Mouse (Mus musculus): ENCODE data around the gene Kcnma1. TPM values are rescaled to one million over a fixed set of nuclear protein-coding genes. Genes with fewer than 3 reads are reported as not detected.

Gene Kcnma1
- polyA plus RNA-seq, 1 experiment from 2014 or later, result 22.8 TPM

DNA sequence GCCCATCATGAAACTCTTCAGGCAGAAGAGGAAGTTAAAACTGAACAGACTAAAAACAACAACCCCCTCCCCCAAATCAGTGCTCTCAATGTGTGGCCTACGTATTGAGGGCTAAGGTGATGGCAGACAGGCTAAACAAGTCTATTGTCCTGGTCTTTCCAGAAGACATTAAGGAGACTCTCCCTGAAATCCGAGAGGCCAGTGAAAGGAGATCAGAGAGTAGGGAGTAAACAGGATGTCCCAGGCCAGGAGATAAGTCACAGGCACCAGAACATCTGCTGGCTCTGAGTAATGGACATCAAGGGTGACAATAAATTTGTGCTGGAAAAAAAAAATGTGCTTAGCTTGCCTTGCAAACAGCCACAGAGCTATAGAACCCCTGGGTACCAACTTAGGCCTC lies 522.9 kb downstream of the Kcnma1 start:
- no peaks in the 10 kb centered on the region for H3K9me3 ChIP-seq (ENCODE audit: control insufficient read depth, low read length)
- H3K27ac ChIP-seq, result no peak overlapping the region
- DNase-seq (ENCODE audit: low spot score) (no peak), ATAC-seq (ENCODE audit: low FRiP score) (no peak)
- no peak overlapping the region for H3K4me2 ChIP-seq (replicated peaks)
- WGBS, result 66% methylated on average over 2 of the region's 2 CpGs
- no peaks in the 10 kb centered on the region for H3K27me3 ChIP-seq (ENCODE audit: control insufficient read depth, insufficient read depth, low read length)
- no peaks in the 10 kb centered on the region for H3K4me1 ChIP-seq (replicated peaks; ENCODE audit: control insufficient read depth, insufficient read depth, low read length)
- no peak overlapping the region for H3K9ac ChIP-seq
- no peaks in the 10 kb centered on the region for H3K36me3 ChIP-seq (replicated peaks; ENCODE audit: control insufficient read depth, insufficient read depth)
- H3K4me3 ChIP-seq (replicated peaks; ENCODE audit: low read length), result no peak overlapping the region

DNA sequence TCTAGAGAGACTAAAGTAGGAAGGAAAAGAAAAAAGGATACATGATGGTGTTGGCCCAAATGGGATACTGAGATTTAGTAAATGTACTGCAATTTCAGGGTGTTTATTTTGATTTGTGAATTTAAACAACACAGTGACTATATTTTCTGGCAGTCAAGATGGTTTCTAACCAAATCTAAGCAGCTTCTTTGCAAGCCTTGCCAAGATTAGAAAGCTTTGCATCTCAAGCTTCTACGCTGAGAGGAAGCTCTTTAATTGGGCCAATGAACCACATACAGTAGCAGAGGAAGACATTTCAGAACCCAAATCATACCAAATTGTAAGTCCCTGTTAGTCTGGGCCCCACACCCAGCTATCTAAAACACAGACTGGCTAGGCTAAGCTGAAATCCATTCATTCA lies 527.6 kb downstream of the Kcnma1 start:
- DNase-seq (ENCODE audit: low spot score), result no peak
- no peak for ATAC-seq (ENCODE audit: low FRiP score)
- Histone ChIP-seq H3K4me2 (replicated peaks) (no peak overlapping the region), H3K27ac (no peak overlapping the region), H3K27me3 (ENCODE audit: control insufficient read depth, insufficient read depth, low read length) (no peaks in the 10 kb centered on the region), H3K4me3 (replicated peaks; ENCODE audit: low read length) (no peak overlapping the region), H3K4me1 (replicated peaks; ENCODE audit: control insufficient read depth, insufficient read depth, low read length) (no peaks in the 10 kb centered on the region), H3K36me3 (replicated peaks; ENCODE audit: control insufficient read depth, insufficient read depth) (no peaks in the 10 kb centered on the region), H3K9ac (no peak overlapping the region), H3K9me3 (ENCODE audit: control insufficient read depth, low read length) (no peaks in the 10 kb centered on the region)
- WGBS, result 83% methylated on average over 1 of the region's 1 CpGs

- Histone ChIP-seq H3K4me3 (replicated peaks; ENCODE audit: low read length) (no peak overlapping the region), H3K4me1 (replicated peaks; ENCODE audit: control insufficient read depth, insufficient read depth, low read length) (no peaks in the 10 kb centered on the region), H3K36me3 (replicated peaks; ENCODE audit: control insufficient read depth, insufficient read depth) (no peaks in the 10 kb centered on the region), H3K4me2 (replicated peaks) (no peak overlapping the region), H3K9me3 (ENCODE audit: control insufficient read depth, low read length) (no peaks in the 10 kb centered on the region), H3K9ac (no peak overlapping the region), H3K27me3 (ENCODE audit: control insufficient read depth, insufficient read depth, low read length) (no peaks in the 10 kb centered on the region), H3K27ac (no peak overlapping the region)
- no peak for ATAC-seq (ENCODE audit: low FRiP score)
- no peak for DNase-seq (ENCODE audit: low spot score)
- WGBS, result 80% methylated on average over 7 of the region's 7 CpGs
These were observed 528.3 kb downstream of the Kcnma1 start for GRCm38 (mm10) chr14:23485802-23486500.

- no peaks in the 10 kb centered on the region for H3K9me3 ChIP-seq (ENCODE audit: control insufficient read depth, low read length)
- H3K27ac ChIP-seq, result no peak overlapping the region
- WGBS, result 91% methylated on average over 4 of the region's 4 CpGs
- no peak overlapping the region for H3K4me3 ChIP-seq (replicated peaks; ENCODE audit: low read length)
- no peak for ATAC-seq (ENCODE audit: low FRiP score)
- no peaks in the 10 kb centered on the region for H3K36me3 ChIP-seq (replicated peaks; ENCODE audit: control insufficient read depth, insufficient read depth)
- no peak for DNase-seq (ENCODE audit: low spot score)
- H3K27me3 ChIP-seq (ENCODE audit: control insufficient read depth, insufficient read depth, low read length), result no peaks in the 10 kb centered on the region
- no peaks in the 10 kb centered on the region for H3K4me1 ChIP-seq (replicated peaks; ENCODE audit: control insufficient read depth, insufficient read depth, low read length)
- no peak overlapping the region for H3K9ac ChIP-seq
- no peak overlapping the region for H3K4me2 ChIP-seq (replicated peaks)
These were observed 539.2 kb downstream of the Kcnma1 start for GRCm38 (mm10) chr14:23475129-23475528.

DNA sequence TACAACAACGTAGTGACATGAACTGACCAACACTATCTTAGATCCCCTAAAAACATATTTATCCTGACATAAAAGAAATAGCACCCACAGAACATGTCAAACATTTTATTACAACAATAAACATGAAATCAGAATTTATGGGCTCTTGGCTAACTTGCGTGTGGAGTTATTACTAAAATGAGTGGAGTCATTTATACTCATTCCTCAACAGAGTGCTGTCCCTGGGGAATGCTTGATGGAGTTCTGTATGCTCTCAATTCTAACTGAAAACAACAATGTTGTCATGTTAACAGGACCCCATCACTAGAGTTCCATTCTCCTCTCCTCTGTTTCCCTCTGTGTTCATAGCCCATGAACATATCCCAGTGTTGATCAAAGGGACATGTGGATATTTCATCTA lies 544.2 kb downstream of the Kcnma1 start:
- 85% methylated on average over 2 of the region's 2 CpGs for WGBS

GRCm38 (mm10) chr14:23465135-23465534 lies 549.2 kb downstream of the Kcnma1 start:
- no peak overlapping the region for H3K4me3 ChIP-seq (replicated peaks; ENCODE audit: low read length)
- H3K9ac ChIP-seq, result no peak overlapping the region
- H3K27me3 ChIP-seq (ENCODE audit: control insufficient read depth, insufficient read depth, low read length), result no peaks in the 10 kb centered on the region
- ATAC-seq (ENCODE audit: low FRiP score), result no peak
- H3K27ac ChIP-seq, result no peak overlapping the region
- H3K4me2 ChIP-seq (replicated peaks), result no peak overlapping the region
- no peaks in the 10 kb centered on the region; the same call in 1 of the 2 replicates for H3K4me1 ChIP-seq (replicated peaks; ENCODE audit: control insufficient read depth, insufficient read depth, low read length)
- WGBS, result 72% methylated on average over 2 of the region's 2 CpGs
- no peaks in the 10 kb centered on the region for H3K36me3 ChIP-seq (replicated peaks; ENCODE audit: control insufficient read depth, insufficient read depth)
- no peaks in the 10 kb centered on the region for H3K9me3 ChIP-seq (ENCODE audit: control insufficient read depth, low read length)
- no peak for DNase-seq (ENCODE audit: low spot score)

More for the DNA sequence above, 544.2 kb downstream of the Kcnma1 start:
- no peak overlapping the region for H3K27ac ChIP-seq
- no peak overlapping the region for H3K4me2 ChIP-seq (replicated peaks)
- no peaks in the 10 kb centered on the region for H3K4me1 ChIP-seq (replicated peaks; ENCODE audit: control insufficient read depth, insufficient read depth, low read length)
- no peaks in the 10 kb centered on the region for H3K27me3 ChIP-seq (ENCODE audit: control insufficient read depth, insufficient read depth, low read length)
- no peak for ATAC-seq (ENCODE audit: low FRiP score)
- H3K36me3 ChIP-seq (replicated peaks; ENCODE audit: control insufficient read depth, insufficient read depth), result no peaks in the 10 kb centered on the region
- no peak overlapping the region for H3K4me3 ChIP-seq (replicated peaks; ENCODE audit: low read length)
- DNase-seq (ENCODE audit: low spot score), result no peak
- no peak overlapping the region for H3K9ac ChIP-seq
- H3K9me3 ChIP-seq (ENCODE audit: control insufficient read depth, low read length), result no peaks in the 10 kb centered on the region

GRCm38 (mm10) chr14:23458560-23458959 lies 555.7 kb downstream of the Kcnma1 start:
- Histone ChIP-seq H3K27ac (no peak overlapping the region), H3K27me3 (ENCODE audit: control insufficient read depth, insufficient read depth, low read length) (no peaks in the 10 kb centered on the region), H3K9ac (no peak overlapping the region), H3K4me3 (replicated peaks; ENCODE audit: low read length) (no peak overlapping the region), H3K4me1 (replicated peaks; ENCODE audit: control insufficient read depth, insufficient read depth, low read length) (no peaks in the 10 kb centered on the region; the same call in 1 of the 2 replicates), H3K4me2 (replicated peaks) (no peak overlapping the region), H3K9me3 (ENCODE audit: control insufficient read depth, low read length) (no peaks in the 10 kb centered on the region), H3K36me3 (replicated peaks; ENCODE audit: control insufficient read depth, insufficient read depth) (no peaks in the 10 kb centered on the region)
- ATAC-seq (ENCODE audit: low FRiP score) (no peak), DNase-seq (ENCODE audit: low spot score) (no peak)
- WGBS, result 65% methylated on average over 4 of the region's 4 CpGs

DNA sequence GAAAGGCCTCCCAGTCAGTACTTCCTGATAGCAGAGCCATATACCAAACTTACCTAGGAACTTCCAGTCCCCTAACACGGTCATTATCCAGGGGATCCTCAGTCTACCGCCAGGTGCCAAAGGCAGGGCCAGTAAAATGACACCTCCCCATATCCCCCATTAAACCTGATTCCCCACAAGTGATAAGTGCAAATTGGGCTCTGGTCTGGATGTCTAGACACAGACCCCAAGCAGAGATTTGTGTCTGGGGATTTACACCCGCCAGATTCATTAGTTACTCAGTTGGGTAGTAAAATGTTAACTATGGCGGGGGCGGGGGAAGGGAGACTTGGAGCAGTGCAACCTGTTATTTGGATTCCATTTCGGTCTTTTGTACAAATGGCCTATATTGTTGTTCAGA lies 562.6 kb downstream of the Kcnma1 start:
- no peak overlapping the region for H3K4me3 ChIP-seq (replicated peaks; ENCODE audit: low read length)
- 81% methylated on average over 6 of the region's 6 CpGs for WGBS
- ATAC-seq (ENCODE audit: low FRiP score), result no peak
- H3K27ac ChIP-seq, result no peak overlapping the region
- no peaks in the 10 kb centered on the region for H3K9me3 ChIP-seq (ENCODE audit: control insufficient read depth, low read length)
- no peaks in the 10 kb centered on the region for H3K36me3 ChIP-seq (replicated peaks; ENCODE audit: control insufficient read depth, insufficient read depth)
- H3K27me3 ChIP-seq (ENCODE audit: control insufficient read depth, insufficient read depth, low read length), result no peaks in the 10 kb centered on the region
- DNase-seq (ENCODE audit: low spot score), result no peak
- no peak overlapping the region for H3K9ac ChIP-seq
- H3K4me1 ChIP-seq (replicated peaks; ENCODE audit: control insufficient read depth, insufficient read depth, low read length), result 0 out of 2 replicates have a peak, but pooled peaks cover 3% of the 10 kb centered on the region
- no peak overlapping the region for H3K4me2 ChIP-seq (replicated peaks)

DNA sequence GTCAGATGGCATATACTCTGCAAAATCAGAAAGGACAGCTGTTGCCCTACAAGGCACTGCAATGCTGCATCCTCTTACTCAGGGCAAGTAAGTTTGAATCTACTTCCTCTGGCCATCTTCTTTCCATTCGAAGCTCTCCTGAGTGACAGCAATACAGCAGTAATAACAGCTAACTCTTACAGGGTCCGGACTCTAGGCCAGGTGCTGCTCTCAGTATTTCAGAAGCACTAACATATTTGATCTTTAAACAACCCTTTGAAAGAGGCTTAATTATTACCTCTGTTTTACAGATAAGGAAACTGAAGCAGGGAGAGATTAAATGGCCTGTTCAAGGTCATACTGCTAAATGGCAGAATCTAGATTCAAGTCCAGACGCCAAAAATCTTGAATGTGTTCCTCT lies 576.8 kb downstream of the Kcnma1 start:
- H3K9me3 ChIP-seq (ENCODE audit: control insufficient read depth, low read length), result no peaks in the 10 kb centered on the region
- no peak for ATAC-seq (ENCODE audit: low FRiP score)

DNA sequence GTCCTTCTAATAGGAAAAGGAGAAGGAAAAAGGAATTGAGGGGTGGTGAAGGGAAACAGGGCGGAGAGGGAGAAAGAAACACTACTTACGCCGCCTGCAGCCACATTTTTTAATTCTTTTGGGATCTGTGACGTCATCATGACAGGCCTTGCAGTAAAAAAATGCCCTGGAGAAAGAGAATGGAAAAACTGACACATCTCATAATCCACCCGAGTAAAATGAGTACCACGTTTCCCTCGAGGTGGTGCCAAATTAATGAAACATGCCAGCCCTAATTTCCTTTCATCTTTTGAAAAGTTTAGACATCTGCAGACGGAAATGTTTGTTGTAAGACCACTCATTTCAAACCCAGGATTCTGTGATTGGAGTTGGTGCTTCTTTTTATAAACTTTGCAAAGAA lies 578.4 kb downstream of the Kcnma1 start:
- 71% methylated on average over 8 of the region's 8 CpGs for WGBS
- DNase-seq (ENCODE audit: low spot score), result no peak
- H3K27me3 ChIP-seq (ENCODE audit: control insufficient read depth, insufficient read depth, low read length), result no peaks in the 10 kb centered on the region
- no peak for ATAC-seq (ENCODE audit: low FRiP score)
- no peak overlapping the region for H3K4me3 ChIP-seq (replicated peaks; ENCODE audit: low read length)
- no peak overlapping the region for H3K9ac ChIP-seq
- H3K27ac ChIP-seq, result no peak overlapping the region
- no peak overlapping the region for H3K4me2 ChIP-seq (replicated peaks)
- no peaks in the 10 kb centered on the region for H3K9me3 ChIP-seq (ENCODE audit: control insufficient read depth, low read length)
- no peaks in the 10 kb centered on the region for H3K4me1 ChIP-seq (replicated peaks; ENCODE audit: control insufficient read depth, insufficient read depth, low read length)
- no peaks in the 10 kb centered on the region for H3K36me3 ChIP-seq (replicated peaks; ENCODE audit: control insufficient read depth, insufficient read depth)

More for the DNA sequence above, 576.8 kb downstream of the Kcnma1 start:
- Histone ChIP-seq H3K9ac (no peak overlapping the region), H3K4me1 (replicated peaks; ENCODE audit: control insufficient read depth, insufficient read depth, low read length) (no peaks in the 10 kb centered on the region), H3K36me3 (replicated peaks; ENCODE audit: control insufficient read depth, insufficient read depth) (no peaks in the 10 kb centered on the region), H3K27ac (no peak overlapping the region), H3K27me3 (ENCODE audit: control insufficient read depth, insufficient read depth, low read length) (no peaks in the 10 kb centered on the region), H3K4me3 (replicated peaks; ENCODE audit: low read length) (no peak overlapping the region), H3K4me2 (replicated peaks) (no peak overlapping the region)
- no peak for DNase-seq (ENCODE audit: low spot score)
- WGBS, result 95% methylated on average over 3 of the region's 3 CpGs
